Mouse (Mus musculus): ENCODE measurements around the gene Ccdc83.
A peak's percentile ranks its signal among the peaks of the same experiment; 100 is the strongest.

Ccdc83 gene

DNA sequence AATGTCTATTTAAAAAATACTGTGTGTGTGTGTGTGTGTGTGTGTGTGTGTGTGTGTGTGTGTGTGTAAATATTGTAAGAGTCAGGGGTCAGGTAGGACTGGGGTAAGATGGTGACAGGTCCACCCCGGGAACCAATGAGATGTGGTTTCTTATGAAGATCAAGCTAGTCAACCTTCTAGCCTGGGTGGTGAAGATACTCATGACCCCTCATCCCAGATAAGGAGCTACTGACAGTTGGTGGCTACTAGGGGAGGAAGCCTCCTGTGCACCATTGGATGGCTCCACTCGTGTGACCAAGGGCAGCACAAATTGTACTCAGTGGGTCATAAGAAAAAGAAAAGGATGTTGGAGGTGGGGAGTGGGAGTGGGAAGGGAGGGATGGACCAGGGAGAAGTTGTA is 5.7 kb downstream of the Ccdc83 start:
- DNase-seq = no peak

- DNase-seq = no peak
Measured at GRCm38 (mm10) chr7:90258701-90259100, 6.9 kb downstream of the Ccdc83 start.

DNA sequence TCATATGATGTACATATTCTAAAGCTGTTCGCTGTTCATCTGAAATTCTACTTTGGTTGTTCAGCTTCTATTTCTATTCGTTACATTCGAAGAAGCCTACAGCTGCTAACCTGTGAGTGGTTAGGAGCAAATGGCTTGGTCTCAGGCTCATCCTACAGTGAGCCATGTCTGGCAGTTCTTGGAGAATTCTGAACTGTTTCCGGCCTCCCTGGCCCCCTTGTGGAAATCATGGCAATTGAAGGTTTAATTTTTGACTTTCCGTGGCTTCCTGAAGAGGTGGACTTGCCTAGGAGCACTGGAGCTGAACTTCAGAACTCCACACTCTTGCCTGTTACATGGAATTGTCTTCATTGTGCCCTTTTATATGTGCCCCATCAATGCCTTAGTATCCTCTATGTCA is 12.6 kb downstream of the Ccdc83 start:
- no peak for DNase-seq

GRCm38 (mm10) chr7:90243643-90244042 is 21.9 kb downstream of the Ccdc83 start:
- no peak for DNase-seq

DNA sequence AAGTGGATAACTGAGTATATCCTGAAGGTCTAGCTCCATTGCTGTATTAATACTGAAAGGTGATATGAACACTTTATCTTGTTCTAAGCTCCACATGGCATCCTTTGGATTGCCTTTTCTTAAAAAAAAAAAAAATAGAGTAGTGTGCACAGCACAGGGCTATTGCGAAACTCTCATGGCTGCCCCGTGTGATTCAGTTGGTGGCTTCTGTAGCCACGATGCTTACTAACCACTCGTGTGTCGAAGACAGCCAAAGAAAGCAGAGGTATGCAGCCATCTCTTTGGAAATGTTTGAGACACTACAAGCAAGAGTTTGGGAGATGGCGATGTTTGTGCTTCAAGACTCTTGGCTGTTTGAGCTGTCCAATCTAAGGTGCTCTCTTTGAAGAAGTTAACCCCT is 22.4 kb downstream of the Ccdc83 start:
- DNase-seq = no peak

- DNase-seq = peak; percentile 24
Measured at GRCm38 (mm10) chr7:90236289-90236905, 29.2 kb downstream of the Ccdc83 start.

DNA sequence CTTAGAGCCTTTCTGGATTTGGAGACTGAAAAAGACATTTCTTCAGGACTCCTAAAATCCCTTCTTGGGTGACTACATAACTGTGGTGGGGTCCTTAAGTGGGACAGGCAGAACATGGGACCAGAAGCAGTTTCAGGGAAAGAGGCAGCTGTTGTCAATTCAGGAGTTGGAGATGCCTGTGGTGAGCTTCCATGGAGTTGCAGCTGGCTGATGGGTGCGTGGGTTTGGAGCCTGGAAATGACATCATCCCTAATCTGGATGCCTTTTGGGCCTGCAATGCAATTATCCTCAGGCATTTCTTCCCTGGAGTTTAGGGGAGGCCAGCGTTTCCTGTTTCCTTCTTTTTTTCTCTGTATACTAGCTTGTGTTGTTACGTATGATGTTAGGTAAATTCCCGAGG is 31.7 kb downstream of the Ccdc83 start:
- no peak for DNase-seq

DNA sequence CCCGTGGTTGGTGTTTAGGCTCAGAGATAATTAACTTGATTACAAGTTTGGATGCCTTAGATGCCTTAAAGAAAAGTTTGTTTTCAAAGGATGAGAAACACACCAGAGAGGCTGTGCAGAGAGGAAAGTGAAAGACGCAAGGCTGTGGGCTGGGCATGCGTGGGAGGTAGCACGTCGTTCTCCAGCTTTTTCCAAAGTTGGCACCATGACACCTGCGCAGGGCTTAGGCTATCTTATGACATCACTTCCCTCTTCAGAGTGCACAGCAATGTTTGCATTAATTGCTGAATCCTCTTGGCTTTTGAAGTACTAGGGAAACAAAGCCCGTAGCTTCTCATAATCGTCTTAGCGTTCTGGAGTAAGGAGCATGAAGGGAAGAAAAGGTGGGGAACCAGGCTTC is 34.1 kb downstream of the Ccdc83 start:
- no peak for DNase-seq

GRCm38 (mm10) chr7:90228884-90229283 is 36.7 kb downstream of the Ccdc83 start:
- peak; percentile 11 for DNase-seq

DNA sequence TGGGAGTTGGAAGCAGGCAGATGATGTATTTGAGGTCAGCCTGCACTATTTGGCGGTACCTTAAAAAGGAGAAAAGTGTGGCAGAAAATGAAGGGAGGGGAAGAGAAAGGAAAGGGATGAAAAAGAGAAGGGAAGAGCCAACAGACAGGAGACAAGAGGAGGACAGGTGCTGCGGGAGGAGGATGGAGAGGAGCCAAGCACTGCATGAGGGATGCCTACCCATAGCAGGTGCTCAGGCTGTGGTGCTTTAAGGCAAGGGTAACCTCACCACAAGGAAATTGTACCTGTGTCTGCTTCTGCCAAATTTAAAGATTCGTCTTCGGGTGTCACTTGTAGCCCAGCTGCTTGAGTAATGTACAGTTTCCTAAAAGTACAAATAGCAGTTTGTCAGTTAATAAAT is 37.5 kb downstream of the Ccdc83 start:
- DNase-seq = no peak

DNA sequence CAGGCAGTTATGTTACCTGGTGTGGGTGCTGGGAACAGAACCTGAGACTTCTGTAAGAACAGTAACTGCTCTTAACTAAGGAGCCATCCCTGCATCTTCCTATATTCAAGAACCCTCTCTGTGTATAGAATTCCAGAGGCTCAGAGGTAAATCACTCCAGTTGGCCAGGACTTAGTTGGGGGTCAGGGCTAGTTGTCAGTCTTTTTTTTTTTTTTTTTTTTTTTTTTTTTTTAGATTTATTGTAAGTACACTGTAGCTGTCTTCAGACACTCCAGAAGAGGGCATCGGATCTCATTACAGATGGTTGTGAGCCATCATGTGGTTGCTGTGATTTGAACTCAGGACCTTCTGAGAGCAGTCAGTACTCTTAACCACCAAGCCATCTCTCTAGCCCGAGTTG is 44.1 kb downstream of the Ccdc83 start:
- no peak for DNase-seq

GRCm38 (mm10) chr7:90218122-90218521 is 47.5 kb downstream of the Ccdc83 start:
- DNase-seq = no peak

GRCm38 (mm10) chr7:90216511-90216910 is 49.1 kb downstream of the Ccdc83 start:
- DNase-seq = peak; percentile 17

GRCm38 (mm10) chr7:90210947-90211346 is 54.6 kb downstream of the Ccdc83 start:
- no peak for DNase-seq

DNA sequence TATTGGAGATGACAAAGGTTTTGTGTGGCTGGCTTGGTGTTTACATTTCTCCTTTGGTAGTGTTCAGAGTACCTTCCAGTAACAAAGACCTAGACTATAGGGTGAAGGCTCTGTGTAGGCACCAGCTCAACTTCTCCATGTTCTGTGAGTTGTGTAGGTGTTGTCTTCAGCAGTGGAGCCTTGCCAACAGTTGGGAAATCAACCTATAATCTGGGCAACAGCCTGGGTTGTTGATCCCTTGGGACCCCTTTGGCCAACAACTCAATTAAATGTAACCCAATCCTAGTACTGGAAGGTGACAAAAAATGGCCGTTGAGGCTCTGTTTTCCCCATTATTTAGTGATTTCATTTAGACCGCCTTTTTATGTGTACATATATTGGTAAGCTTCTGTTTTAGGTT is 55.5 kb downstream of the Ccdc83 start:
- no peak for DNase-seq

GRCm38 (mm10) chr7:90203914-90204313 is 61.7 kb downstream of the Ccdc83 start:
- no peak for DNase-seq

- DNase-seq = no peak
Measured at GRCm38 (mm10) chr7:90201877-90202465, 63.6 kb downstream of the Ccdc83 start.

DNA sequence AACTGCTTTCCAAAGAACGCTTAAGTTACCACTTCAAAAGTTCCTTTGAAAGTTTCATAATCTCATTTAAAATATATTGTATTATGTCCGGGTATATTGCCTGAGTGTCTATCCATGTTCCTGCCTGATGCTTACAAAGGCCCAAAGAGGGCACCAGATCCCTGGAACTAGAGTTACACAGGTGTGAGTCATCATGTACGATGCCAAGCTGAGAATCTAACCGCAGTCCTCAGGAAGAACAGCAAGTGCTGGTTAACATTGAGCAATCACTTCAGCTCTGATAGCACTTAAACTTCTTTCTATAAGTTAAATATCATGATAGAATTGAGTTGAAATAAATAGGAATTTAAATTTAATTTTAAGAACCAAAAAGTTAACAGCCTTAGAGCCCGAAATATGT is 65.3 kb downstream of the Ccdc83 start:
- no peak for DNase-seq

- no peak for DNase-seq
Measured at GRCm38 (mm10) chr7:90180635-90181034, 84.9 kb downstream of the Ccdc83 start.

DNA sequence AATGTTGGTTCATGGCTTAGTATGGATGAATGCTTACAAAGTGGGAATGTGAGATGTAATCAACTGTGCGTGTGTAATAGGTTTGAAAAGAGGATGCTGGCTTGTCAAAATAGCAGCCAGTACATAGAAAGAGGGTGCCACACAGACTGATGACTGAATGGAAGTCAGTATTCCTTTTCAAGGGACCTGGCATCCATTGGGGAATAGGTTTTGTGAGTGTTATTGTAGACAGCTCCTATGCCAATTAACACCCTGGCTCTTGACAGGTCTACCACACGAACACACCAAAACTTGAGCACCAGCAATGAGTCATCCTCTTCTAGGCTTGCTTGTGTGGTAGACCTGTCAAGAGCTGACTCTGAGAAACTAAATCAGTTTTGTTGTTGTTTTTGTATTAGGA is 90.0 kb downstream of the Ccdc83 start:
- no peak for DNase-seq

All from embryo, embryonic 11 days (tissue).